In the genomic region with DNA sequence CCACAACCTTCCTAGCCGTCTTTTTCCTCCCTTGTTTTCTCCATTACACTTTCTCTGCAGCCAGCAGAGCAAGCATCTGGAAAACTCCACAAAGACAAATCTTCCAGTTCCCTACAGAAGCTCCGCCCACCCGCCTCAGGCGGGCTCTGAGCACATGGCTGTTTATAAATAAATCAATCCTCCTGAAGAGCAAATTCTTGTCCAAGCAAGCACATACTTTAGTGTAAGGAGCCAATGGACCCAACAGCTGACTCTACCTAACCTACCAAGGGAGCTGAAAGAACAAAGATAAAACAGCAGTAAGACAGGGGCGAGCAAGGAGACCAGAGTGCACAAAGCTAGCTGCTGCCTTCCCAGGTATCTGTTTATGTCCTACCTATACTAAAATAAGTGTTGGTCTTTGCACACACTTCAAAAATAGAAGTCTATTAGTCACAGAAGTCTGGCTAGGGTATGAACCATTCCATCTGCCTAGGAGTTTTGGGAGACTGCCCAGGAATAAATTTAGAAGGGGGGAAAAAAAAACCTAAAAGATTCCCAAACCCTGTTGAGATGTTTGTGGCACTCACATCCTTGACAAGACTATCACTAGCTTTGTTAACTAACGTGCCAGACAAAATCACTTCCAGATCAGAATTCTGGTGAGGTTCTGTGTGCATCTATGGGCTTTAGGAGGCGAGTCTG, we compare ENCODE assay signal across 8 mouse cellular contexts. TPM values are rescaled to one million over a fixed set of nuclear protein-coding genes. Genes with fewer than 3 reads are reported as not detected.
DNase-seq lines count a peak whose midpoint lies in the region.

No protein-coding gene starts in this region.

- intact Hi-C loops in left cerebral cortex, postnatal 4 days (cut with DNase I) = no loop called here

- DNase-seq in left cerebral cortex, adult 11 months (ENCODE audit: low spot score) = peak; percentile 41
- no peak for DNase-seq in left cerebral cortex, postnatal 4 days
- DNase-seq in heart, adult 9 months (ENCODE audit: low spot score in 2 of 2) = peak; percentile 38 to 48
- peak; percentile 22 for DNase-seq in layer of hippocampus, adult 9-10 months (ENCODE audit: low spot score)
- peak; percentile 38 for DNase-seq in right cerebral cortex, postnatal 14 days
- no peak for DNase-seq in urinary bladder, adult 2 months (ENCODE audit: low spot score)
- no peak for DNase-seq in B cell, adult 2 months
- no peak for DNase-seq in adrenal gland, adult 2 months

RNA-seq across cellular contexts. Expression of gene Slc35d1, which starts 36.2 kb away (rescaled TPM):
- 10 to 100 TPM; 10.2 to 10.9 TPM for total RNA-seq in left cerebral cortex, postnatal 4 days (2021)
- polyA plus RNA-seq in urinary bladder, adult 2 months (2012; rRNA removed) = 10.2 and 12.1 TPM in 2 replicates
- 10 to 100 TPM; 12.0 to 13.1 TPM for total RNA-seq in adrenal gland, adult 2 months (2021)
- 1.8 and 2.2 TPM in 2 replicates for polyA plus RNA-seq in adrenal gland, adult 2 months (2012; rRNA removed)

Comparison
In these comparisons a context has a peak if more than half of its experiments do, and no peak if none do; other contexts are left out.
1. DNase-seq: peak in left cerebral cortex, adult 11 months (single experiment), heart, adult 9 months (2 of 2), layer of hippocampus, adult 9-10 months (single experiment) and right cerebral cortex, postnatal 14 days (single experiment); none in left cerebral cortex, postnatal 4 days (single experiment), urinary bladder, adult 2 months (single experiment), B cell, adult 2 months (0 of 2) and adrenal gland, adult 2 months (single experiment).